Mouse (Mus musculus): ENCODE measurements at regions not wholly inside any gene's neighbourhood (a gene's known extent, or its start where the extent isn't known, plus 50 kb on each side); places are given as distances from the start of the nearest gene placed in this dataset.

GRCm38 (mm10) chr13:51972656-51973310 lies 126.3 kb downstream of the Gadd45g start:
- Histone ChIP-seq H3K9me3 (ENCODE audit: control insufficient read depth, low read length) (no peaks in the 10 kb centered on the region), H3K4me3 (ENCODE audit: low read depth, low read length) (no peak overlapping the region), H3K4me2 (no peak overlapping the region), H3K4me1 (ENCODE audit: control insufficient read depth, insufficient read depth, low read length) (peaks cover 4% of the 10 kb centered on the region; the same call in 1 of the 2 replicates), H3K27me3 (ENCODE audit: control insufficient read depth, insufficient read depth, low read length) (no peaks in the 10 kb centered on the region), H3K36me3 (ENCODE audit: control insufficient read depth, insufficient read depth, low read length) (no peaks in the 10 kb centered on the region), H3K27ac (ENCODE audit: low read depth, low read length) (no peak overlapping the region), H3K9ac (ENCODE audit: low read length) (no peak overlapping the region)
- WGBS: 81% methylated on average over 12 of the region's 12 CpGs
- ATAC-seq (ENCODE audit: low FRiP score) (no peak), DNase-seq (ENCODE audit: low spot score, missing footprints) (no peak)

DNA sequence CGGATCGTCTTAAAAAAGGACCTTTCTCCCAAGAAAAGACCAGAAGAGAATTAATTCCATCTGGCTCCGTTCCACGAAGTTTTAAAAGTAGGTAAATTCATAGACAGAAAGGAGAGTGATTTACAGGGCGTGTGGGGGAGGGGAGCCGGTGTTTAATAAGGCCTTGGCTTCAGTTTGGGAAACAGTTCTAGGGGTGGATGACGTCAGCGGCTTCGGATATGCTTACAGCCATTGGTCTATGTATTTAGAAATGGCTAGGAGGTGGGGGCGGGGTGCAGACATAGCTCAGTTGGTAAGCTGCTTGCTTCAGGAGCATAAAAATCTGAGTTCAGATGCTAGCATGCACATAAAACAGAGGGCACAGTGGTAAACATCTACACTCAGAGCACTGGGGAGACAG lies 127.0 kb downstream of the Gadd45g start:
- H3K9me3 ChIP-seq (ENCODE audit: control insufficient read depth, low read length): no peaks in the 10 kb centered on the region
- H3K27ac ChIP-seq (ENCODE audit: low read depth, low read length): no peak overlapping the region
- peaks cover 4% of the 10 kb centered on the region; the same call in 1 of the 2 replicates for H3K4me1 ChIP-seq (ENCODE audit: control insufficient read depth, insufficient read depth, low read length)
- no peak for ATAC-seq (ENCODE audit: low FRiP score)
- 89% methylated on average over 10 of the region's 10 CpGs for WGBS
- no peak overlapping the region for H3K4me3 ChIP-seq (ENCODE audit: low read depth, low read length)
- H3K36me3 ChIP-seq (ENCODE audit: control insufficient read depth, insufficient read depth, low read length): no peaks in the 10 kb centered on the region
- H3K4me2 ChIP-seq: no peak overlapping the region
- DNase-seq (ENCODE audit: low spot score, missing footprints): no peak
- H3K9ac ChIP-seq (ENCODE audit: low read length): no peak overlapping the region
- H3K27me3 ChIP-seq (ENCODE audit: control insufficient read depth, insufficient read depth, low read length): no peaks in the 10 kb centered on the region

DNA sequence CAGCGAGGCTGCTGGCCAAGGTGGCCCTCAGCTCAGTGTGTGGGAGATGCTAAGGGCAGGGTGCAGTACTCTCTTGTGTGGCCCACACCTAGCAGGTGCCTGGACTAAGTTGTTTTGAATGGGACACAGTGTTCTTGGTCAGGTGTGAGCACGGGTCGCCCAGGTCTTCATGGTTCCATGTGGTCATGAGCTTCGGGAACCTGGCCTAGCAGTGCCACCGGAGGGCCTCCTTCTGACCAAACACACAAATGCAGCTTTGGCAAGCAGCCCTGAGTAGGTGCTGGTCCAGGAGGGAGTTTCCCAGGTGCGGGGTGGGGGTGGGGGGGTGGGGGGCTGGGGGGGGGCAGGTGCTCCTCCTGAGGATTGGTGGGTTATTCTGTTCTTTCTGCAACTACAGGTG lies 127.6 kb downstream of the Gadd45g start:
- no peak for ATAC-seq (ENCODE audit: low FRiP score)

DNA sequence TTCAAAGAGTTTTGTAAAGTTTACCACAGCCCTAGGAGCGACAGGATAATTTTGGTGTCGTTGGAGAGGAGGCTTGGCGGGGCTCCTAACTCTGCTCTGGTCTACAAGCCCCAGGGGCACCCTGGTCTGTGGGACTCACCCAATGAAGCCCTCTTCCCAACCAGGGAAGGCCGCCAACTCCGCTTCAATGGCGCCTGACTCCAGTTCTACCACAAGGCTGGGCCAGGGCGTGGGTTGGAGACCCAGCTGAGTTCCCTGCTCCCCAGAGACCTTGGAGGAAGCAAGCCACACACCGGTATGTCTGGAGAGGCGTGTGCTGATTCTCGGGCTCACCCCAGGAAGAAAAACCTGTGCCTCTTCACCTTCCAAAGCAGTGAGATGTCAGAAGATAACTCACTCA lies 128.9 kb downstream of the Gadd45g start:
- no peak for ATAC-seq (ENCODE audit: low FRiP score)
- Histone ChIP-seq H3K36me3 (ENCODE audit: control insufficient read depth, insufficient read depth, low read length) (no peaks in the 10 kb centered on the region), H3K4me2 (no peak overlapping the region), H3K27me3 (ENCODE audit: control insufficient read depth, insufficient read depth, low read length) (no peaks in the 10 kb centered on the region), H3K9ac (ENCODE audit: low read length) (no peak overlapping the region), H3K4me3 (ENCODE audit: low read depth, low read length) (no peak overlapping the region), H3K9me3 (ENCODE audit: control insufficient read depth, low read length) (no peaks in the 10 kb centered on the region), H3K27ac (ENCODE audit: low read depth, low read length) (no peak overlapping the region), H3K4me1 (ENCODE audit: control insufficient read depth, insufficient read depth, low read length) (peaks cover 4% of the 10 kb centered on the region; the same call in 1 of the 2 replicates)
- DNase-seq (ENCODE audit: low spot score, missing footprints): no peak
- 71% methylated on average over 10 of the region's 10 CpGs for WGBS

More for the DNA sequence above, 127.6 kb downstream of the Gadd45g start:
- Histone ChIP-seq H3K36me3 (ENCODE audit: control insufficient read depth, insufficient read depth, low read length) (no peaks in the 10 kb centered on the region), H3K27ac (ENCODE audit: low read depth, low read length) (no peak overlapping the region), H3K4me2 (no peak overlapping the region), H3K4me3 (ENCODE audit: low read depth, low read length) (no peak overlapping the region), H3K27me3 (ENCODE audit: control insufficient read depth, insufficient read depth, low read length) (no peaks in the 10 kb centered on the region), H3K9ac (ENCODE audit: low read length) (no peak overlapping the region), H3K4me1 (ENCODE audit: control insufficient read depth, insufficient read depth, low read length) (peaks cover 4% of the 10 kb centered on the region; the same call in 1 of the 2 replicates), H3K9me3 (ENCODE audit: control insufficient read depth, low read length) (no peaks in the 10 kb centered on the region)
- WGBS: 94% methylated on average over 5 of the region's 6 CpGs
- no peak for DNase-seq (ENCODE audit: low spot score, missing footprints)

GRCm38 (mm10) chr13:51975801-51976601 lies 129.5 kb downstream of the Gadd45g start:
- H3K36me3 ChIP-seq (ENCODE audit: control insufficient read depth, insufficient read depth, low read length): no peaks in the 10 kb centered on the region
- no peaks in the 10 kb centered on the region for H3K27me3 ChIP-seq (ENCODE audit: control insufficient read depth, insufficient read depth, low read length)
- no peak overlapping the region for H3K27ac ChIP-seq (ENCODE audit: low read depth, low read length)
- no peak overlapping the region for H3K4me3 ChIP-seq (ENCODE audit: low read depth, low read length)
- no peak overlapping the region for H3K4me2 ChIP-seq
- H3K9ac ChIP-seq (ENCODE audit: low read length): no peak overlapping the region
- WGBS: 55% methylated on average over 7 of the region's 7 CpGs
- peaks cover 4% of the 10 kb centered on the region; the same call in 1 of the 2 replicates for H3K4me1 ChIP-seq (ENCODE audit: control insufficient read depth, insufficient read depth, low read length)
- H3K9me3 ChIP-seq (ENCODE audit: control insufficient read depth, low read length): no peaks in the 10 kb centered on the region
- ATAC-seq (ENCODE audit: low FRiP score): peak; percentile 50; the same call in 1 of the 2 replicates
- no peak for DNase-seq (ENCODE audit: low spot score, missing footprints)

DNA sequence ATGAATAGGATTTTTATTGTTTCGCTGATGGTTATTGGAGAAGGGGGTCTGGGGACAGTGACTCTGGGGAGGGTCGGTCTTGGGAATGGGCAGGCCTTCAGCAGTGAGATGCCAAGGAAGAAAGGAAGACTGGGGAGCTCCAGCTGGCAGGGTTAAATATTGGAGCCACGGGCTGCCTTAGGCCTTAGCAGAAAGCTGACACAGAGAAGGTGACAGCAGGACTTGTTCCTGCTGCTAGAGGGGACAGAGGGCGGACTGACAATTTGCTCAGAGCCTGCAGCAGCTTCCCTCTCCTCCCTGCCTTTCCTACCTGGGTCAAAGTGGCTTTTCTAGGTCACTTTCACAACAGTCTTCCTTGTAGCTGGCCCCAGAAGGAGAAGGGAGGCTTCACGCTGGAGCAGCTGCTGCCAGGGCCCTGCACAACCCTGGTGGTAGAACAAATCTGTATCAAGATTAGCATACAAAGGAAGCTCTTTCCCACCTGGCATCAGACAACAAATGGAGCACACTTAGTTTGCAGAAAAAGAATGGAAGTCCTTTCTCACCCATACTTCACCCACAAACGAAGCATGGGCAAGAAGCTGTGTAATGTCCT lies 130.2 kb downstream of the Gadd45g start:
- no peaks in the 10 kb centered on the region for H3K36me3 ChIP-seq (ENCODE audit: control insufficient read depth, insufficient read depth, low read length)
- DNase-seq (ENCODE audit: low spot score, missing footprints) (no peak), ATAC-seq (ENCODE audit: low FRiP score) (no peak)
- no peak overlapping the region for H3K4me3 ChIP-seq (ENCODE audit: low read depth, low read length)
- no peaks in the 10 kb centered on the region for H3K9me3 ChIP-seq (ENCODE audit: control insufficient read depth, low read length)
- 78% methylated on average over 6 of the region's 6 CpGs for WGBS
- H3K27me3 ChIP-seq (ENCODE audit: control insufficient read depth, insufficient read depth, low read length): no peaks in the 10 kb centered on the region
- H3K4me1 ChIP-seq (ENCODE audit: control insufficient read depth, insufficient read depth, low read length): peaks cover 4% of the 10 kb centered on the region; the same call in 1 of the 2 replicates
- H3K27ac ChIP-seq (ENCODE audit: low read depth, low read length): no peak overlapping the region
- H3K9ac ChIP-seq (ENCODE audit: low read length): no peak overlapping the region
- no peak overlapping the region for H3K4me2 ChIP-seq

DNA sequence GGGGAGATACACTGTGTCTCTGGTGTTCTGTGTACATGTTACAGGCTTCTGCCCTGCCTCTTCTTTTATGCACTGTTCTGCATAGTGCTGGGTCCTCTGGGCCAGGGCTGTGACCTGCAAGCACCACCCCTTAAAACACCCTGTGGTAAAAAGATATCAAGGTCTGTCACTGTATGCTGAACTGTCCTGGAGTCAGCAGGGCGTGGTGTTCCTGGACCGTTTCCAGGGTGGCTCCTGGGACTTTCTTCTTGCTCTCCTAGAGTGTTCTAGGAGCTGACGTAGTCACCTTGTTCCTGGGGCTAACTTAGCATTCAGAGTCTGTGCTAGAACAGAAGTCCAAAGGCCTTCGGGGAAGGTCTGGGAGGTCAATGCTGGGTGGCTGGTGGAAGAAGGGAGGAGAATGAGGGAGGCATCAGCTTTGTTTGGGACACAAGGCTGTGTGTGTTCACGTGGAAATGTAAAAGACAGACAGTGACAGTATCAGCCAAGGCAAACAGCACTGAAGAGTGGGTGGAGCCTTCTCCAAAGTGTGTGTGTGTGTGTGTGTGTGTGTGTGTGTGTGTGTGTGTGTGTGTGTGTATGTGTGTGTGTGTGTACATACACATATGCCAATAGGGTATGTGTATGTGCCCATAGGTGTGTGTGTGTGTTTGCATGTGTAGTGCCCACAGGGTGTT lies 133.0 kb downstream of the Gadd45g start:
- DNase-seq (ENCODE audit: low spot score, missing footprints) (no peak), ATAC-seq (ENCODE audit: low FRiP score) (no peak)
- no peak overlapping the region for H3K4me3 ChIP-seq (ENCODE audit: low read depth, low read length)
- no peaks in the 10 kb centered on the region for H3K27me3 ChIP-seq (ENCODE audit: control insufficient read depth, insufficient read depth, low read length)
- WGBS: 85% methylated on average over 5 of the region's 5 CpGs
- H3K9me3 ChIP-seq (ENCODE audit: control insufficient read depth, low read length): no peaks in the 10 kb centered on the region
- H3K4me2 ChIP-seq: no peak overlapping the region
- H3K4me1 ChIP-seq (ENCODE audit: control insufficient read depth, insufficient read depth, low read length): peaks cover 4% of the 10 kb centered on the region; the same call in 1 of the 2 replicates
- no peak overlapping the region for H3K9ac ChIP-seq (ENCODE audit: low read length)
- no peak overlapping the region for H3K27ac ChIP-seq (ENCODE audit: low read depth, low read length)
- H3K36me3 ChIP-seq (ENCODE audit: control insufficient read depth, insufficient read depth, low read length): no peaks in the 10 kb centered on the region

DNA sequence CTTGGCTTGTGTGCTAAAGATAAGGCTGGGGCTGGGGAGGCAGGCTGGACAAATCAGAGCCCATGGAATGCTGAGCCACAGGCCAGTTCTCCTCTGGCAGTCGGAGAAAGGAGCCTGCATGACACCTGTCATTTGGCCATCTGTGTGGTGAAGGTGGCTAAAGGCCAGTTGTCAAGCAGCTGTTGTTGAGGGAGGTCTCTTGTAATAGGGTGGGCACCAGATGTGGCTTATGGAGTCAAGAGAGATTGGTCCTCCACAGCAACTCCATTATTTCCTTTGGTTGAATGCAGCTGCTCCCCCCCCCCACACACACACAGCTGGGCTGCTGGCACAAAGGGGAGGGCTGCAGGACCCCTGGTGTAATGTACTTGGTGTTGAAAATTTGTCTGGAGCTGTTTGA lies 133.9 kb downstream of the Gadd45g start:
- H3K4me3 ChIP-seq (ENCODE audit: low read depth, low read length): no peak overlapping the region
- H3K27me3 ChIP-seq (ENCODE audit: control insufficient read depth, insufficient read depth, low read length): no peaks in the 10 kb centered on the region
- ATAC-seq (ENCODE audit: low FRiP score): no peak
- no peak overlapping the region for H3K9ac ChIP-seq (ENCODE audit: low read length)
- H3K9me3 ChIP-seq (ENCODE audit: control insufficient read depth, low read length): no peaks in the 10 kb centered on the region
- 71% methylated on average over 1 of the region's 1 CpGs for WGBS
- peaks cover 4% of the 10 kb centered on the region; the same call in 1 of the 2 replicates for H3K4me1 ChIP-seq (ENCODE audit: control insufficient read depth, insufficient read depth, low read length)
- H3K27ac ChIP-seq (ENCODE audit: low read depth, low read length): no peak overlapping the region
- no peak for DNase-seq (ENCODE audit: low spot score, missing footprints)
- no peak overlapping the region for H3K4me2 ChIP-seq
- H3K36me3 ChIP-seq (ENCODE audit: control insufficient read depth, insufficient read depth, low read length): no peaks in the 10 kb centered on the region

Measured in midbrain, embryonic 11.5 days (tissue).